Mouse (Mus musculus) v-Abl transformed pro-B cells (cell line): Measurements from ENCODE around the gene Btbd35f14.
"Not testable (repeated sequence)": the region's sequence is repeated elsewhere in the genome, so short reads cannot be mapped to it uniquely, and the experiment has no call there.

Source experiments
- in situ Hi-C, 2 experiments: fragments of 400-800 bp; cut with MboI; formaldehyde crosslinking; loops; one replicate each; pipeline ENCODE4 v1.15.1; 2025; ENCODE audit not compliant: unreplicated experiment in 2 of 2

Btbd35f14 gene

GRCm38 (mm10) chrX:33702249-33702648, at the start of gene Btbd35f14:
Gene Btbd35f14 (minus strand): TSS chrX:33702349.
- in situ Hi-C loops = not testable (repeated sequence)

- in situ Hi-C loops = not testable (repeated sequence)
Measured at GRCm38 (mm10) chrX:33656872-33657271, 45.3 kb downstream of the Btbd35f14 start, which contains the start of gene Btbd35f13. Gene Btbd35f13 (plus strand): TSS chrX:33657172.
